Mouse (Mus musculus) testis, postnatal 10 days (tissue): Measurements from ENCODE around the gene Smyd1.

Experiments used
- DNase-seq: peaks from one replicate; pipeline ENCODE4 v3.0.0; 2021; ENCODE audit warnings: low spot score

Smyd1 gene

DNA sequence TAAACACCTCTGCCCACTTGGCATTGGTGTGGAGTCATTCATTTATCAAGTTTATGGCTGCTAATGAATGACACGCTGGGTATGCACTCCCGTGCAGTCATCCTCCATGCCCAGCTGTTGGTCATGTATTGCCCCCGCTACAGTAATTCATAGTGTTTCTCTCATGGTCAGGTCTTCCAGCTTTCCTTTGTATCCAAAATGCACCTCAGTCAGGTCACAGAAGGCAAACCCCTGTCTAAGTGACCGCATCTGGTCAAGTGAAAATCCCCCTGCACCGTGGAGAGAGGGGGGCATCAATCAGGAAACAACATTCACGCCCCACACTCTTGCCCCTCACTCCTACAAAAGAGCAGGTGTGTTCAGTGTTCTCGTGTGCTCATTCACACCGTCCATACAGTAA, 117.9 kb downstream of the Smyd1 start:
- DNase-seq, result no peak

- no peak for DNase-seq
Measured at GRCm38 (mm10) chr6:71203674-71204073, 118.4 kb downstream of the Smyd1 start.

DNA sequence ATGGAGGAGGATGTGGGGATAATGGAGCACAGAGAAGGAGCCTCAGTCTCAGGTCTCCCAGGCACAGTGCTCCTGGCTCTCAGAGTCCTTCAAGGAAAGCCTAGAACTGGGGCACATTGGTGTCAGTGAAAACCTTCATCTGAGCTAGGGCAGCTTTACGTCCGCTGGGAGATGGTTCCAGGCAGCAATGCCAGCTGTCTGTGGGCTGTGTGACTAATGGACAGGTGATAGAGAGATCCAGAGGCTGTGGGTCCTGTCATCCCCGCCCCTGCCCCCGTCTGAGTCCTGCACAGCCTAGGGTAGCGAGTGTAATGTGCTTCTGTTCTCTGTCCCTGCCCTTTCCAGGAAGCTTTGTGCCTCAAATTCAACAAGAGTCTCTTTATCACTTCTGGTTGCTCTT, 120.1 kb downstream of the Smyd1 start:
- no peak for DNase-seq

DNA sequence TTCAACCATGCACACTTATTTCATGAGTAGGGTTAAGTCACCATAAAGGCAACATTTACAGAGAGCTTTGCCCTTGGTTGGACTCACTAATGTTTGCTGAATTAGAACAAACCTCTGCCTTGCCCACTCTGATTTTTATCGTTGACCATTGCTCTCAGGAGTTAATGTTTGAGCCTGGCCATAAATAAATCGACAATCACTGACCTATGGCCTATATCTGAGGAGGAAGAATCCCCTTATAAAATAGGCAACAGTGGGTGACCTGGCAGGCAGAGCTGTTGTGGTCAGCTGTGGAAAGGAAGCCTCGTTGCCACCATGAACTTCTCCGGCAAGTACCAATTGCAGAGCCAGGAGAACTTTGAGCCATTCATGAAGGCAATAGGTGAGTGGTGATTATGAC, 122.4 kb downstream of the Smyd1 start, which contains the start of gene Fabp1:
TSS of gene Fabp1 (plus strand) at position 216 of the 400 bp plus-strand sequence.
- DNase-seq, result no peak

- no peak for DNase-seq
Measured at GRCm38 (mm10) chr6:71197636-71198535, 124.1 kb downstream of the Smyd1 start.

GRCm38 (mm10) chr6:71196107-71196506, 125.9 kb downstream of the Smyd1 start:
- no peak for DNase-seq

- DNase-seq, result no peak
Measured at GRCm38 (mm10) chr6:71193151-71193740, 128.8 kb downstream of the Smyd1 start.

DNA sequence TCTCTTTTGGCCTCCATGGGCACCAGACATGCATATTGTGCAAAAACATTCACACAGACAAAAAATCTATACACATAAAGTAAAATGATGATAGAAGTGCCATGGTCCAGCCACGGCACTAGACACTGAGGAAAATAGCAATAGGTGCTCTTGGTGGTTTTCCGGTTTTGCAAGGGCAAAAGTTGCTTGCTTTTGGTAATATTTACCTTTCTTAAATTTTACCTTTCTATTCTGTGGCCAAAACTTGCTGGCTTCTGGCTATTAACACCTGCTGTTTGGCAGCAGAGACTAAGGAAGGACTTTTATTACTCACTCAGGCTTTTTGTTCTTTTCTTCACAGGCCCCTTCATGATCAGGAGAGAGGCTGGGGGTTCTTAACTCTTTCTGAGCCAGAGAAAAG, 131.5 kb downstream of the Smyd1 start:
- no peak for DNase-seq

DNA sequence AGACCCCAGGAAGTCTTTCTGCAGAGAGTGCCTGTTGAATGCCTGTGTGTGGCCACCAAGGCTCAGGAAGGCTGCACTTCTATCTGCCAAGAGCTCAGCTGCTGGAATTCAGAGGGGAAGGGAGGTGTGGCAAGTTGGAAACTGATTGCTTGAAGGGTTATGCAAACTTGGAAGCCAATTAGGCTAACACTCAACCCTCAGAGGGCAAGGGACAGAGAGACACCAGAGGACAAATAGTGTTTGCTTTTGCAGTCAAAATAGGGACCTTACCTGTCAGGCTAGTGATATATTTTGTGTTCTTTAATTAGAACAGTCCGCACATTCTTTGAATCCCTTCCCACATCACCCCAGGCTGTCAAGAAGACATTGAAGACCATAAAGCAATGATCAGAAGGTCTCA, 132.5 kb downstream of the Smyd1 start:
- DNase-seq, result no peak

- no peak for DNase-seq
Measured at GRCm38 (mm10) chr6:71184941-71185604, 137.0 kb downstream of the Smyd1 start.

DNA sequence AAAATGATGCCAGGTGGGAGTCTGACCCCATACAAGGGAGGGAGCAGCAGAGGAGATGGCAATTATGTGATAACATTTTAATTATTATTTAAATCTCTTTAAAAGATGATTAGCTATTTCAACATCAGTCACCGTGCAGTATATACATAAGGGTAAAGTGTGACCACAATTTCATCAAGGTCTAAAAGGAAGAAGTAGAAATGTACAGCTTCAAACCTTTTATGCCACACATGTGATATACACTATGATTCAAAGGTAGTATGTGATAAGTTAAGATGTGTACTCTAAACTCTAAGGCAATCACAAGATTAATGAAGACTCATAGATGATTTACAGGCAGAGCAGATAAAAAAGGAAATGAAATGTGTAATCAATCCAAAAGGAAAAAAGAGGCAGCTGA, 141.4 kb downstream of the Smyd1 start:
- DNase-seq, result no peak

DNA sequence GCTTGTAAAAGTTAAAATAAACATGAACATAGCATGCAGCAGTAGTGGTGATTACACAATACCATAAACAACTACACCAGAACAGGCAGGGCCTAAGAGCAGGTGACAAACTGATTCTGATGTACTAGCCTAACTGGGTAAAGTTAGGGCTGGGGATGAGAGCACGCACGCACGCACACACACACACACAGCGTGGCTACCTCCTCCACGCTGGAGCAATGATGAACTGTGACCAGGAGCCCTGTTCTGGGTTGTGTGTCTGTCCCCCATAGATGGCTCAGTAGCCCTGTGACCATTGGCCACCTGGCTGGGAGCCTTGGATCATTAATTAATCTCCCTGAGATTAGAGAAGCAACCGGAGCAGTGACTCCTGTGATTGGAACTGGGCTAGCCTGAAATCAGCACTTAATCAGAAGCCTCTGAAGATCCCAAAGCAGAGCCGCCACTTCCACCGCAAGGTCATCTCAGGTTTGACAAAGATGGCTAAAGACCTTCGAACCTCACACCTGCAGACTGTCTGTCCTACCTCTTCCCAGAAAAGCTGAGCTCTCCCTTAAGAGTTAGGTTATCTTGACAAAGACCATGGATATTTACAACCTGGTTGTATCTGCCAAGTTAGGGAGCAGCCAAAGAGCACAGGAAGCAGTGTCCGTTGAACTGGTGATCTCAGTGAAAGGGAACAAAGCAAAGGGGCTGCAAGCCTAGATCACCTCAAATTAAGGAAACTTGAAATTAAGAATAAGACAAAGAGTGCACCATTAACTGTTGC, 149.0 kb downstream of the Smyd1 start:
- no peak for DNase-seq

DNA sequence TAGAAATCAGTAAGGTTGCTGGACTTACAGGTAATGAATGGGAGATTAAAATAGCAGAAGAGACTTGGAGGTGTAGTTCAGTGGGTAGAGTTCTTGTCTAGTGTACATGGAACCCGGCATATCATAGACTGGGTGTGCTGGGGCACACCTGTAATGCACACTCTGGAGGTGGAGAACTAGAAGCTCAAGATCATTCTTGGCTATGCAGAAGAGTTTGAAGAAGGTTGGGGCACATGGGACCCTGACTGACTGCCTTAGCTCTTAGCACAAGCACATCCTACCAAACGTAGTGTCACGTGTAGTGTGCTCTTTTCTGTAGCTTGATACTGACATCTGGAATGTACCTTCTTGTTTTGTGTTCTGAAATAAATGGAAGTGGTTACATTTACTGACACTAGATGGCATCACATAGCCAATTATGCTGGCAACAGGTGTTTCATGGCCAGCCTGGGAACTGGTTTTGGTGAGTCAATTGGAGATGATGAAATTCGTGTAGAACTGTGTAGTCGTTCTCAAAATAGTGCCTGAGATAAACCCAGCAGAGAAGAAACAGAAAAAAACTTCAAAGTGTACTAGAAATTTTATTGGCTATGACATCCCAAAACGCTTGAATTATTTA, 155.4 kb downstream of the Smyd1 start:
- DNase-seq, result peak; percentile 33

GRCm38 (mm10) chr6:71164394-71164793, 157.6 kb downstream of the Smyd1 start:
- DNase-seq, result peak; percentile 48
